9 mouse cellular contexts compared by ENCODE assay signal in the genomic region with DNA sequence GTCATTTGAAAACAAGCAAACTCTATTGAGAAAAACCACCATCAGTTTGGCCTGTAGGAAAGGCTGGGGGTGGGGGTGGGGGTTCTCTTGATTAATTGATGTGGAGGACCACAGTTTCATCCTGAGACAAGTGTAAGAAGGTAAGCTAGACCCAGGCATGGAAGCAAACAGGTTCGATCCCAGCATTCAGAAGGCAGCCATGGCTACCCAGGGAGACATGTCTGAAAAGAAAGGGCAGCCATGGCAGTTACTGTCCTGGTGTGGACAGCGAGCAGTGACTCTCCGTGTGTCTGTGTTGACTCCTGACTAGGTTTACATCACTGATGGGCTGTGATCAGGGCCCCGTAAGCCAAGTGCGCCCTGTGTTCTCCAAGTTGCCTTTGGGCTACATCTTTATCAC. TPM values are rescaled to one million over a fixed set of nuclear protein-coding genes. Genes with fewer than 3 reads are reported as not detected.
DNase-seq lines count a peak whose midpoint lies in the region; ATAC-seq lines count a peak whose summit lies in the region.
"Had no signal": no experiment of that assay in that cellular context is flagged by ENCODE, and none has a peak within 500 bp of the region (broad histone marks: within the 10 kb centered on the region; RNA-seq: fewer than 3 reads in every experiment).

A gene (minus strand): TSS at position 101 of the 400 bp plus-strand sequence.

- no peak within 1 kb of the TSS for H3K9ac ChIP-seq in kidney, embryonic 16.5 days (replicated peaks; ENCODE audit: low read length)
- 0 out of 2 replicates have a peak within 1 kb of the TSS, but pooled peaks have one; percentile 21 for H3K9ac ChIP-seq in embryonic facial prominence, embryonic 13.5 days
- H3K9ac ChIP-seq in hindbrain, embryonic 15.5 days: no peak within 1 kb of the TSS

- 0 out of 2 replicates have a peak, but pooled peaks cover 2% of the 10 kb centered on the region for H3K9me3 ChIP-seq in kidney, embryonic 16.5 days (ENCODE audit: low read length)
- H3K9me3 ChIP-seq in embryonic facial prominence, embryonic 13.5 days: no peaks in the 10 kb centered on the region; the same call in 1 of the 2 replicates
- H3K9me3 ChIP-seq in hindbrain, embryonic 15.5 days: no peaks in the 10 kb centered on the region
- no peaks in the 10 kb centered on the region for H3K9me3 ChIP-seq in midbrain, embryonic 10.5 days (replicated peaks)

- H3K4me2 ChIP-seq in kidney, embryonic 16.5 days (replicated peaks; ENCODE audit: low read depth, low read length): peak within 1 kb of the TSS; percentile 15; the same call in 1 of the 2 replicates
- peak within 1 kb of the TSS; percentile 43 for H3K4me2 ChIP-seq in embryonic facial prominence, embryonic 13.5 days
- H3K4me2 ChIP-seq in hindbrain, embryonic 15.5 days: peak within 1 kb of the TSS; percentile 51

- ATAC-seq in kidney, embryonic 16.5 days (ENCODE audit: low FRiP score, low TSS enrichment): no peak
- no peak for ATAC-seq in embryonic facial prominence, embryonic 13.5 days (ENCODE audit: insufficient number of reproducible peaks, insufficient read depth, low FRiP score, low TSS enrichment, low read depth)
- no peak for ATAC-seq in hindbrain, embryonic 15.5 days (ENCODE audit: low FRiP score, low read depth)

- DNase-seq in kidney, postnatal 14 days: no peak
- no peak for DNase-seq in midbrain, embryonic 10.5 days (ENCODE audit: low spot score)
- no peak for DNase-seq in gastrocnemius, postnatal 36 days
- DNase-seq in cerebellum, postnatal 14 days: no peak
- DNase-seq in heart, postnatal 36 days: no peak

- peaks cover 45% of the 10 kb centered on the region for H3K27me3 ChIP-seq in kidney, embryonic 16.5 days (ENCODE audit: insufficient read depth, low read length)
- peaks cover 62% of the 10 kb centered on the region for H3K27me3 ChIP-seq in embryonic facial prominence, embryonic 13.5 days
- H3K27me3 ChIP-seq in hindbrain, embryonic 15.5 days: peaks cover 18% of the 10 kb centered on the region
- peaks cover 53% of the 10 kb centered on the region for H3K27me3 ChIP-seq in midbrain, embryonic 10.5 days (ENCODE audit: low read depth, poor library complexity, severe bottlenecking)

- intact Hi-C loops in gastrocnemius, postnatal 36 days (cut with DNase I): no loop called here
- intact Hi-C loops in heart, postnatal 36 days (cut with DNase I): loop anchor here (5.0 kb wide), 2 partner anchors 264 to 489 kb away; no protein-coding TSS in a partner anchor

- H3K36me3 ChIP-seq in kidney, embryonic 16.5 days (ENCODE audit: insufficient read depth, low read length): no peaks in the 10 kb centered on the region
- no peaks in the 10 kb centered on the region for H3K36me3 ChIP-seq in embryonic facial prominence, embryonic 13.5 days
- no peaks in the 10 kb centered on the region for H3K36me3 ChIP-seq in hindbrain, embryonic 15.5 days
- H3K36me3 ChIP-seq in midbrain, embryonic 10.5 days: no peaks in the 10 kb centered on the region

- peaks cover 2% of the 10 kb centered on the region; the same call in 1 of the 2 replicates for H3K4me1 ChIP-seq in kidney, embryonic 16.5 days (ENCODE audit: insufficient read depth, low read length)
- H3K4me1 ChIP-seq in embryonic facial prominence, embryonic 13.5 days: peaks cover 6% of the 10 kb centered on the region; the same call in 1 of the 2 replicates
- H3K4me1 ChIP-seq in hindbrain, embryonic 15.5 days (replicated peaks): peaks cover 21% of the 10 kb centered on the region
- H3K4me1 ChIP-seq in midbrain, embryonic 10.5 days: peaks cover 51% of the 10 kb centered on the region

- WGBS in kidney, embryonic 16.5 days: 81% methylated on average over 5 of the region's 5 CpGs
- WGBS in embryonic facial prominence, embryonic 13.5 days: 74% methylated on average over 5 of the region's 5 CpGs
- WGBS in hindbrain, embryonic 15.5 days: 81% methylated on average over 5 of the region's 5 CpGs
- WGBS in midbrain, embryonic 10.5 days: 71% methylated on average over 5 of the region's 5 CpGs

- H3K27ac ChIP-seq in kidney, embryonic 16.5 days (ENCODE audit: low read length): no peak within 1 kb of the TSS
- H3K27ac ChIP-seq in embryonic facial prominence, embryonic 13.5 days: no peak within 1 kb of the TSS
- H3K27ac ChIP-seq in hindbrain, embryonic 15.5 days (replicated peaks): no peak within 1 kb of the TSS
- H3K27ac ChIP-seq in midbrain, embryonic 10.5 days (replicated peaks): 0 out of 2 replicates have a peak within 1 kb of the TSS, but pooled peaks have one; percentile 76

- no peak within 1 kb of the TSS for H3K4me3 ChIP-seq in kidney, embryonic 16.5 days (ENCODE audit: low read length)
- H3K4me3 ChIP-seq in embryonic facial prominence, embryonic 13.5 days: peak within 1 kb of the TSS; percentile 6; the same call in 1 of the 2 replicates
- peak within 1 kb of the TSS; percentile 20; the same call in 1 of the 2 replicates for H3K4me3 ChIP-seq in hindbrain, embryonic 15.5 days
- peak within 1 kb of the TSS; percentile 26 for H3K4me3 ChIP-seq in midbrain, embryonic 10.5 days

RNA-seq across cellular contexts. Expression of the gene that starts here (rescaled TPM):
- polyA plus RNA-seq in kidney, embryonic 16.5 days (2015; fragmentation: Nextera tagmentation; extraction: Ambion mirVana): 0.91 and 1.2 TPM in 2 replicates
- polyA plus RNA-seq in embryonic facial prominence, embryonic 13.5 days (2015; fragmentation: Nextera tagmentation; extraction: Ambion mirVana): 0.25 and 0.38 TPM in 2 replicates
- polyA plus RNA-seq in hindbrain, embryonic 15.5 days (2015; fragmentation: Nextera tagmentation; extraction: Ambion mirVana): 8.7 TPM in 2 replicates
- 2.8 and 3.5 TPM in 2 replicates for polyA plus RNA-seq in midbrain, embryonic 10.5 days (2016; fragmentation: Nextera tagmentation; extraction: Ambion mirVana)
- under 1 TPM in 1 of 2 experiments, not detected in 1; 0.05 TPM for total RNA-seq in gastrocnemius, postnatal 36 days (2021)
- under 1 TPM; 0.11 to 0.14 TPM for total RNA-seq in heart, postnatal 36 days (2021)
- total RNA-seq: liver, adult 2 months had no signal
- polyA plus RNA-seq: liver, adult 2 months had no signal
